Mouse (Mus musculus) stomach, postnatal 0 days (tissue): ENCODE measurements around the gene Tmem253.

Experiments
- CTCF ChIP-seq: IDR thresholded peaks from 2 replicates; pipeline ENCODE4 v1.5.1; 2016; ENCODE audit warnings: antibody characterized with exemption, low read depth, mild to moderate bottlenecking, moderate library complexity
- EP300 ChIP-seq: optimal IDR thresholded peaks from 2 replicates; pipeline ENCODE3; 2016; ENCODE audit warnings: antibody characterized with exemption

GRCm38 (mm10) chr14:52039332-52039731, 23.9 kb downstream of the Tmem253 start:
- TF ChIP-seq CTCF (no peak), EP300 (no peak)
